27 mouse cellular contexts compared by ENCODE assay signal in genomic region chr10:27674379-27674778, GRCm38 (mm10).
"Had no signal": no experiment of that assay in that cellular context is flagged by ENCODE, and none has a peak within 500 bp of the region (broad histone marks: within the 10 kb centered on the region; RNA-seq: fewer than 3 reads in every experiment).

No protein-coding gene starts in this region.

- H3K9me3 ChIP-seq: heart, embryonic 10.5 days; heart, embryonic 12.5 days; hindbrain, embryonic 10.5 days; hindbrain, embryonic 12.5 days; intestine, embryonic 15.5 days; limb, embryonic 12.5 days; limb, embryonic 15.5 days; liver, embryonic 12.5 days had no signal

- H3K4me2 ChIP-seq: heart, embryonic 12.5 days; hindbrain, embryonic 12.5 days; hindbrain, embryonic 14.5 days; intestine, embryonic 15.5 days; limb, embryonic 12.5 days; limb, embryonic 15.5 days; liver, embryonic 12.5 days had no signal

- DNase-seq: gastrocnemius, adult 2 months; gastrocnemius, postnatal 10 days; gastrocnemius, postnatal 25 days; heart, adult 18-20 months; heart, postnatal 10 days; heart, postnatal 4 days; kidney, adult 18-20 months; kidney, adult 8-10 months; kidney, postnatal 10 days; kidney, postnatal 25 days; kidney, postnatal 4 days; layer of hippocampus, adult 9-11 months; layer of hippocampus, postnatal 36 days; left cerebral cortex, postnatal 4 days had no signal

- H3K36me3 ChIP-seq: heart, embryonic 10.5 days; heart, embryonic 12.5 days; hindbrain, embryonic 10.5 days; hindbrain, embryonic 12.5 days; intestine, embryonic 15.5 days; limb, embryonic 12.5 days; limb, embryonic 15.5 days; liver, embryonic 12.5 days had no signal

- H3K4me3 ChIP-seq: gastrocnemius, adult 2 months; heart, embryonic 10.5 days; heart, embryonic 12.5 days; hindbrain, embryonic 10.5 days; hindbrain, embryonic 12.5 days; intestine, embryonic 15.5 days; limb, embryonic 12.5 days; limb, embryonic 15.5 days; liver, embryonic 12.5 days had no signal

- H3K9ac ChIP-seq: heart, embryonic 12.5 days; hindbrain, embryonic 12.5 days; hindbrain, embryonic 14.5 days; intestine, embryonic 15.5 days; limb, embryonic 12.5 days; limb, embryonic 15.5 days; liver, embryonic 12.5 days; liver, embryonic 14.5 days had no signal

- H3K4me1 ChIP-seq: heart, embryonic 10.5 days; heart, embryonic 12.5 days; hindbrain, embryonic 10.5 days; hindbrain, embryonic 12.5 days; intestine, embryonic 15.5 days; limb, embryonic 12.5 days; limb, embryonic 15.5 days; liver, embryonic 12.5 days had no signal

- H3K27ac ChIP-seq: gastrocnemius, adult 2 months; heart, embryonic 10.5 days; hindbrain, embryonic 10.5 days; hindbrain, embryonic 12.5 days; hindbrain, embryonic 14.5 days; intestine, embryonic 15.5 days; limb, embryonic 12.5 days; limb, embryonic 15.5 days; liver, embryonic 12.5 days; liver, embryonic 14.5 days had no signal

- ATAC-seq: hindbrain, embryonic 16.5 days; inflammation-experienced regulatory T-cells, adult 6 months; intestine, embryonic 15.5 days; intestine, postnatal 0 days; liver, embryonic 12.5 days had no signal

- H3K27me3 ChIP-seq: heart, embryonic 12.5 days; hindbrain, embryonic 12.5 days; intestine, embryonic 15.5 days; limb, embryonic 12.5 days; limb, embryonic 15.5 days; liver, embryonic 12.5 days had no signal
